ENCODE assay signal across 9 mouse cellular contexts in the genomic region with DNA sequence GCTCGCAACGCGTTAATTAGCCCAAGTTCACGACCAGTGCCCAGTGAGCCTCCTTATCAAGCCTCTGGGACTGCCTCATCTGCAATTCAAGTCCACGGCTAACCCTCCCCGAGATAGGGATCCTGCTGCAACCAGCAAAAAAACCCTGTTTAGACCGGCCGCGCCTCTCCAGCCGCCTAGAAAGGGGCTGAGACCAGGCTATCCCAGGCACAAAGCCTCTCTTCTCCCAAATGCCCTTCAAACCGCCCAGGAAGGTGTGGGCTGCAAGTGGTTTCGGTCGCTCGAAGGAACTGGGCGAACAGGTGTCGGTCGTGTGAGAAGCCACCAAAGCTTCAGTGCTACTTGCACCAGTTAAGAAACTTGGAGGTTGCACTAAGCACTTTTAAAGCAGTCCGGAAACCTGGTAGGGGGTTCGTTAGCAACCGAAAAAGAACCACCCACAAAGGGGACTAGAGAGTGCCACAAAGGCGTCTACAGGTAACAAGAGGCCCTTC. TPM values are rescaled to one million over a fixed set of nuclear protein-coding genes. Genes with fewer than 3 reads are reported as not detected.
DNase-seq lines count a peak whose midpoint lies in the region; ATAC-seq and TF ChIP-seq lines count a peak whose summit lies in the region.
"Had no signal": no experiment of that assay in that cellular context is flagged by ENCODE, and none has a peak within 500 bp of the region (broad histone marks: within the 10 kb centered on the region; RNA-seq: fewer than 3 reads in every experiment).

No protein-coding gene starts in this region.

- H3K27me3 ChIP-seq in embryonic facial prominence, embryonic 10.5 days (replicated peaks; ENCODE audit: low read depth, poor library complexity, severe bottlenecking), result peaks cover 46% of the 10 kb centered on the region
- peaks cover 31% of the 10 kb centered on the region for H3K27me3 ChIP-seq in limb, embryonic 12.5 days
- H3K27me3 ChIP-seq in midbrain, embryonic 10.5 days (ENCODE audit: low read depth, poor library complexity, severe bottlenecking), result peaks cover 60% of the 10 kb centered on the region
- H3K27me3 ChIP-seq in stomach, postnatal 0 days (ENCODE audit: control insufficient read depth, insufficient read depth, low read length), result no peaks in the 10 kb centered on the region
- H3K27me3 ChIP-seq: Patski had no signal

- no peaks in the 10 kb centered on the region for H3K36me3 ChIP-seq in embryonic facial prominence, embryonic 10.5 days (replicated peaks)
- no peaks in the 10 kb centered on the region for H3K36me3 ChIP-seq in limb, embryonic 12.5 days
- no peaks in the 10 kb centered on the region for H3K36me3 ChIP-seq in midbrain, embryonic 10.5 days
- no peaks in the 10 kb centered on the region for H3K36me3 ChIP-seq in stomach, postnatal 0 days (ENCODE audit: control insufficient read depth, insufficient read depth, low read length)

- peak; percentile 16 for DNase-seq in gastrocnemius, postnatal 25 days
- DNase-seq in gastrocnemius, postnatal 14 days, result no peak
- no peak for DNase-seq in embryonic facial prominence, embryonic 10.5 days (ENCODE audit: low spot score)
- DNase-seq in heart, postnatal 14 days, result peak; percentile 33 to 41
- DNase-seq in midbrain, embryonic 10.5 days (ENCODE audit: low spot score), result peak; percentile 61
- DNase-seq in stomach, postnatal 0 days (ENCODE audit: low spot score), result peak; percentile 64
- no peak for DNase-seq in left cerebral cortex, postnatal 25 days (ENCODE audit: low spot score in 2 of 2)

- no peaks in the 10 kb centered on the region for H3K9me3 ChIP-seq in embryonic facial prominence, embryonic 10.5 days
- no peaks in the 10 kb centered on the region for H3K9me3 ChIP-seq in limb, embryonic 12.5 days
- H3K9me3 ChIP-seq in midbrain, embryonic 10.5 days (replicated peaks), result no peaks in the 10 kb centered on the region
- H3K9me3 ChIP-seq in stomach, postnatal 0 days (ENCODE audit: control insufficient read depth, low read length), result no peaks in the 10 kb centered on the region

- no peak for ATAC-seq in limb, embryonic 12.5 days (ENCODE audit: insufficient number of reproducible peaks, insufficient read depth, low FRiP score, low TSS enrichment, low read depth)
- peak; percentile 30 for ATAC-seq in stomach, postnatal 0 days (ENCODE audit: low FRiP score, low TSS enrichment)

- peak overlapping the region; percentile 77 for H3K9ac ChIP-seq in limb, embryonic 12.5 days (replicated peaks)
- peak overlapping the region; percentile 91 for H3K9ac ChIP-seq in stomach, postnatal 0 days (ENCODE audit: low read length)

- peak overlapping the region; percentile 92 for H3K27ac ChIP-seq in embryonic facial prominence, embryonic 10.5 days (replicated peaks)
- H3K27ac ChIP-seq in limb, embryonic 12.5 days, result peak overlapping the region; percentile 86; the same call in 1 of the 2 replicates
- H3K27ac ChIP-seq in midbrain, embryonic 10.5 days (replicated peaks), result peak overlapping the region; percentile 94
- peak overlapping the region; percentile 97 for H3K27ac ChIP-seq in stomach, postnatal 0 days (replicated peaks)

- WGBS in embryonic facial prominence, embryonic 10.5 days, result 1% methylated on average over 21 of the region's 21 CpGs
- 1% methylated on average over 21 of the region's 21 CpGs for WGBS in limb, embryonic 12.5 days
- 2% methylated on average over 21 of the region's 21 CpGs for WGBS in midbrain, embryonic 10.5 days
- 2% methylated on average over 21 of the region's 21 CpGs for WGBS in stomach, postnatal 0 days

- H3K4me3 ChIP-seq in embryonic facial prominence, embryonic 10.5 days, result peak overlapping the region; percentile 87
- H3K4me3 ChIP-seq in limb, embryonic 12.5 days (replicated peaks), result peak overlapping the region; percentile 79
- peak overlapping the region; percentile 89 for H3K4me3 ChIP-seq in midbrain, embryonic 10.5 days
- peak overlapping the region; percentile 83 for H3K4me3 ChIP-seq in stomach, postnatal 0 days (ENCODE audit: low read depth, low read length)

- no peak for TF ChIP-seq CTCF in stomach, postnatal 0 days (IDR thresholded peaks at IDR 0.05; ENCODE audit: low read depth)

- intact Hi-C loops in gastrocnemius, postnatal 14 days (cut with DNase I; ENCODE audit: low total_unique reads), result loop anchor here (10.0 kb wide), 1 partner anchor 113 kb away; no protein-coding TSS in a partner anchor
- intact Hi-C loops in heart, postnatal 14 days (cut with DNase I), result no loop called here
- intact Hi-C loops in left cerebral cortex, postnatal 25 days (cut with DNase I), result loop anchor here (2.0 to 5.0 kb wide), 3 partner anchors 45 to 110 kb away; no protein-coding TSS in a partner anchor

- H3K4me2 ChIP-seq in limb, embryonic 12.5 days, result peak overlapping the region; percentile 88
- H3K4me2 ChIP-seq in stomach, postnatal 0 days (replicated peaks; ENCODE audit: low read depth), result peak overlapping the region; percentile 92

- no peak for TF ChIP-seq EP300 in stomach, postnatal 0 days (optimal IDR thresholded peaks at IDR 0.05)

- H3K4me1 ChIP-seq in embryonic facial prominence, embryonic 10.5 days, result peaks cover 50% of the 10 kb centered on the region
- H3K4me1 ChIP-seq in limb, embryonic 12.5 days (replicated peaks), result peaks cover 34% of the 10 kb centered on the region
- H3K4me1 ChIP-seq in midbrain, embryonic 10.5 days, result peaks cover 63% of the 10 kb centered on the region
- no peaks in the 10 kb centered on the region for H3K4me1 ChIP-seq in stomach, postnatal 0 days (replicated peaks; ENCODE audit: control insufficient read depth, insufficient read depth)

RNA-seq across cellular contexts. Expression of gene Ezr, which starts 0.5 kb away (rescaled TPM):
- total RNA-seq in gastrocnemius, postnatal 25 days (2021), result 1 to 10 TPM; 2.2 to 2.9 TPM
- 10 to 100 TPM; 10.3 to 16.5 TPM for total RNA-seq in gastrocnemius, postnatal 14 days (2021)
- 51.6 and 55.0 TPM in 2 replicates for polyA plus RNA-seq in embryonic facial prominence, embryonic 10.5 days (2016; fragmentation: Nextera tagmentation; extraction: Ambion mirVana)
- total RNA-seq in heart, postnatal 14 days (2021), result 10 to 100 TPM; 48.8 to 56.9 TPM
- 40.1 and 46.9 TPM in 2 replicates for polyA plus RNA-seq in limb, embryonic 12.5 days (2016; fragmentation: Nextera tagmentation; extraction: Ambion mirVana)
- polyA plus RNA-seq in midbrain, embryonic 10.5 days (2016; fragmentation: Nextera tagmentation; extraction: Ambion mirVana), result 54.9 and 56.7 TPM in 2 replicates
- polyA plus RNA-seq in stomach, postnatal 0 days (2015; fragmentation: Nextera tagmentation; extraction: Ambion mirVana), result 289 and 299 TPM in 2 replicates
- total RNA-seq in left cerebral cortex, postnatal 25 days (2021), result 10 to 100 TPM; 44.7 to 55.6 TPM

Comparison
In these comparisons a context has a peak if more than half of its experiments do, and no peak if none do; other contexts are left out.
1. DNase-seq: peak in gastrocnemius, postnatal 25 days (single experiment), heart, postnatal 14 days (2 of 2), midbrain, embryonic 10.5 days (single experiment) and stomach, postnatal 0 days (single experiment); none in gastrocnemius, postnatal 14 days (single experiment), embryonic facial prominence, embryonic 10.5 days (single experiment) and left cerebral cortex, postnatal 25 days (0 of 2).
2. Peak in every context shown above with its lines, with median percentiles within 50 percentile points of each other: H3K27ac ChIP-seq and H3K4me3 ChIP-seq.